Mouse (Mus musculus) kidney, embryonic 15.5 days (tissue): ENCODE data around the gene Zfp985. TPM values are rescaled to one million over a fixed set of nuclear protein-coding genes. Genes with fewer than 3 reads are reported as not detected.
"Not testable (repeated sequence)": the region's sequence is repeated elsewhere in the genome, so short reads cannot be mapped to it uniquely, and the experiment has no call there.

Experiments
- ATAC-seq: fragments of 200-750 bp; cut with Nextera tagmentation; replicated peaks from 2 replicates; pipeline ENCODE4 v1.8.0; 2017; ENCODE audit warnings: moderate TSS enrichment; ENCODE audit not compliant: low FRiP score
- H3K27ac ChIP-seq: fragments of 300-500 bp; sonication (generic); 2 replicates; pipeline ENCODE4 v1.5.1; 2015; ENCODE audit warnings: mild to moderate bottlenecking, inconsistent platforms
- H3K27me3 ChIP-seq: fragments of 300-500 bp; sonication (generic); 2 replicates; pipeline ENCODE4 v1.6.1; 2015; ENCODE audit warnings: inconsistent platforms
- H3K36me3 ChIP-seq: fragments of 300-500 bp; sonication (generic); 2 replicates; pipeline ENCODE4 v1.6.1; 2015; ENCODE audit warnings: inconsistent platforms
- H3K4me1 ChIP-seq: fragments of 300-500 bp; sonication (generic); 2 replicates; pipeline ENCODE4 v1.6.1; 2015; ENCODE audit warnings: inconsistent platforms
- H3K4me2 ChIP-seq: fragments of 300-500 bp; sonication (generic); 2 replicates; pipeline ENCODE4 v1.6.1; 2015; ENCODE audit warnings: moderate library complexity, mild to moderate bottlenecking, inconsistent platforms
- H3K4me3 ChIP-seq: fragments of 300-500 bp; sonication (generic); replicated peaks from 2 replicates; pipeline ENCODE4 v1.5.1; 2015; ENCODE audit warnings: mild to moderate bottlenecking, inconsistent platforms
- H3K9ac ChIP-seq: fragments of 300-500 bp; sonication (generic); 2 replicates; pipeline ENCODE4 v1.6.1; 2015; ENCODE audit warnings: mild to moderate bottlenecking, inconsistent platforms
- H3K9me3 ChIP-seq: fragments of 300-500 bp; sonication (generic); replicated peaks from 2 replicates; pipeline ENCODE4 v1.6.1; 2016; ENCODE audit warnings: inconsistent platforms
- WGBS: fragments of 180-500 bp; shearing (Covaris S2); methylation state at CpG from one replicate; pipeline ENCODE4 v1.1.7; 2015; ENCODE audit warnings: mixed read lengths; 5-methylcytosine and 5-hydroxymethylcytosine counted together
- polyA plus RNA-seq: library from polyadenylated mRNA; unstranded; fragments of >200 nt; fragmentation: Nextera tagmentation; extraction: Ambion mirVana; gene quantifications from 2 replicates; pipeline ENCODE4 v1.2.1, GENCODE M21; 2015

The Zfp985 gene
- polyA plus RNA-seq, 1 experiment from 2014 or later = 0.30 TPM

- not testable (repeated sequence) for H3K4me1 ChIP-seq, H3K36me3 ChIP-seq, H3K27ac ChIP-seq, H3K4me3 ChIP-seq, ATAC-seq, H3K4me2 ChIP-seq, H3K27me3 ChIP-seq, H3K9me3 ChIP-seq, H3K9ac ChIP-seq
- WGBS = 47% methylated on average over 1 of the region's 1 CpGs
These were observed 6.0 kb downstream of the Zfp985 start for GRCm38 (mm10) chr4:147559096-147559495.

DNA sequence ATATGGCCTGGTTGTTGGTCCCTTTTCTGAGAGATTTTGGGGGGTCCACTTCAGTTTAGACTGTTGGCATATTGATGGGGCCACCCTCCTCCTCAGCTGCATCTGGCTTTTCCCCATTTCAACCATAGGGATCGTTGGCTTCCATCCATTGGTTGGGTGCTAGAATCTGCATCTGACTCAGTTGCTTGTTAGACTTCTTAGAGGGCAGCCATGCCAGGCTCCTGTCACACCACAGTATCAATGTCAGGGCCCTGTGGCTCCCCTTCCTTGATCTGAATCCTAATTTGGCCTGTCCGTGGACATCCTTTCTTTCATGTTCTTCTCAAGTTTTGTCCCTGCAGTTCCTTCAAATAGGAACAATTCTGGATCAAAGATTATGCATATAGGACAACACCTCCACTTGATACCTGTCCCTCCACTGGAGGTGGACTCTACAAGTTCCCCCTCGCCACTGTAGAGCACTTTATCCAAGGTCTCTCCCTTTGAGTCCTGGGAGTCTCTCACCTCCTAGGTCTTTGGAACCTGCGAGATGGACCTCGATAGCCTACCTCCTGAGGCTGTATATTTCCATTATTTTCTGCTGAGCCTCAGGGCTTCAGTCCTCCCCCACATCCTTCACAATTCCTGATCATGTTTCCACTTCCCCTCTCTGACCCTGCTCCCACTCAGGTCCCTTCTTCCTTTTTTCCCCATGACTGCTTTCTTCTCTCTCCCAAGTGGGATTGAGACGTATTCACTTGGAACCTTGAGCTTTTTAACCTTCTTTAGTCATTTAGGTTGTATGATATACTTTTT lies 12.5 kb downstream of the Zfp985 start:
- Histone ChIP-seq H3K4me2 (no peak overlapping the region), H3K27ac (no peak overlapping the region), H3K4me3 (no peak overlapping the region), H3K9me3 (peaks cover 9% of the 10 kb centered on the region; the same call in 1 of the 2 replicates), H3K36me3 (no peaks in the 10 kb centered on the region), H3K9ac (no peak overlapping the region), H3K4me1 (no peaks in the 10 kb centered on the region), H3K27me3 (no peaks in the 10 kb centered on the region)
- WGBS = 70% methylated on average over 6 of the region's 6 CpGs
- ATAC-seq = no peak

DNA sequence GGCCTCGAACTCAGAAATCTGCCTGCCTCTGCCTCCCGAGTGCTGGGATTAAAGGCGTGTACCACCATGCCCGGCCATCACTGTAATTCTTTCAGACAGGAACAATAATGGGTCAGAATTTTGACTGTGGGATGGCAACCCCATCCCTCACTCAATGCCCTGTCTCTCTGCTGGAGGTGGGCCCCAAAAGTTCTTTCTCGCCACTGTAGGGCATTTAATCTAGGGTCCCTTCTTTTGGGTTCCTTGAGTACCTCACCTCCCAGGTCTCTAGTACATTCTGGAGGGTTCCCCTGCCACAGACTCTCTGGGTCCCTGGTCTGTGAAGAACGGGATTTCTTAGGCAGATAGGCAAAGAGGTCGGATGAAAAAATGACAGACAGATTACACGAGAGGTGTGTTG lies 18.1 kb downstream of the Zfp985 start:
- H3K4me1 ChIP-seq, H3K36me3 ChIP-seq, H3K9ac ChIP-seq, H3K27ac ChIP-seq, H3K9me3 ChIP-seq, H3K4me2 ChIP-seq, ATAC-seq, H3K4me3 ChIP-seq, H3K27me3 ChIP-seq: not testable (repeated sequence)
- WGBS = 87% methylated on average over 8 of the region's 8 CpGs

GRCm38 (mm10) chr4:147579371-147579770 lies 26.3 kb downstream of the Zfp985 start:
- not testable (repeated sequence) for ATAC-seq, H3K4me3 ChIP-seq, H3K4me2 ChIP-seq, H3K27me3 ChIP-seq, H3K36me3 ChIP-seq, H3K4me1 ChIP-seq, H3K9ac ChIP-seq, H3K27ac ChIP-seq
- peaks cover 18% of the 10 kb centered on the region; the same call in 1 of the 2 replicates for H3K9me3 ChIP-seq
- WGBS = 93% methylated on average over 4 of the region's 4 CpGs

DNA sequence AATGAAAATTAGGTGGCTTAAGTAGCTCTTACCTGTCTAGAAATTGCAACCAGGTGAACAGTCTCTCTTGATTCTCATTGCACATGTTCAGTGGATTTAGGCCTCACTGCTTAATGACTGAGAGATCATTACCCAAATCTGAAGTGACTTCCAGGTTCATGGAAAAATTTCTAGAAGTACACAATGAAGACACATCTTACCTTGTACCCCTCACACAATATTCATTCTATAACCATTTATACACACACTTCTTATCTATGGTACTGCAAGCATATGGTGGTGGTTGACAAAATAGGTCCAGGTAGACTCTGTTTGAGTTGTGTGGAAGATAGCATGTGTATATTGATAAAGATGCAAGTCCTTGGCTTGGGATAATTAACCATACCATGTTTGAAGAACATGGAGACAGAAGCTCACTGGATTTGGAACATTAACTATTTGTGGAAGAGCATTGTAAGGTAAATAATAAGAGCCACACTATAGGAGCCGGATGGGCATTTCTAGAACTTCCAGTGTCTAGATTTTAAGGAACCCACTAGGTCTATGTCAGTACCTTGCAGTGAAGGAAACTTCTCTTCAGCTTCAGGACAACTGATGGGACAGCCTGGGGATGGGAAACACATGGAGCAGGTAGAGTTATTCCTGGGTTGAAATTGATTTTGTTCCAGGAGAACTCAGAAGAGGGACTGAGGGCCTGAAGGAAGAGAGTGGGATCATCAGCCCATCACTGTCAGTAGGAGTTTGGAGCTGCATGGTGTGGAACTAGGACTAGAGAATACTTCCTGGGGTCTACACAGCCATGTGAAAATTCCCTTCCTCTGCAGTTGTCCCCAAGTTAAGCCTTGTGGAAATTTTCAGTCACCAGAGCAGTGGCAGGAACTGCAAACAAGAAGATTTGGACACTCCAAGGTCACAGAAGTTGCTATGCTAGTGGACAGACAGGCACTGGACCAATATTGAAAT lies 33.7 kb downstream of the Zfp985 start:
- Histone ChIP-seq H3K4me3 (no peak overlapping the region), H3K27me3 (no peaks in the 10 kb centered on the region), H3K9ac (no peak overlapping the region), H3K36me3 (no peaks in the 10 kb centered on the region), H3K9me3 (peaks cover 28% of the 10 kb centered on the region), H3K4me1 (no peaks in the 10 kb centered on the region), H3K27ac (no peak overlapping the region), H3K4me2 (no peak overlapping the region)
- WGBS = 66% methylated on average over 1 of the region's 1 CpGs
- no peak for ATAC-seq

GRCm38 (mm10) chr4:147594630-147595029 lies 41.6 kb downstream of the Zfp985 start:
- 84% methylated on average over 3 of the region's 3 CpGs for WGBS
- not testable (repeated sequence) for H3K9me3 ChIP-seq, H3K36me3 ChIP-seq, H3K4me3 ChIP-seq, H3K9ac ChIP-seq, H3K27me3 ChIP-seq, H3K4me2 ChIP-seq, H3K27ac ChIP-seq, H3K4me1 ChIP-seq, ATAC-seq

GRCm38 (mm10) chr4:147597685-147598084 lies 44.6 kb downstream of the Zfp985 start:
- 56% methylated on average over 1 of the region's 1 CpGs for WGBS
- H3K4me2 ChIP-seq = no peak overlapping the region
- no peak overlapping the region for H3K4me3 ChIP-seq

GRCm38 (mm10) chr4:147598831-147599230 lies 45.8 kb downstream of the Zfp985 start:
- Histone ChIP-seq H3K9ac (no peak overlapping the region), H3K4me3 (no peak overlapping the region), H3K9me3 (peaks cover 8% of the 10 kb centered on the region; the same call in 1 of the 2 replicates), H3K36me3 (no peaks in the 10 kb centered on the region), H3K27ac (no peak overlapping the region), H3K4me1 (no peaks in the 10 kb centered on the region), H3K4me2 (no peak overlapping the region), H3K27me3 (no peaks in the 10 kb centered on the region)
- 67% methylated on average over 2 of the region's 2 CpGs for WGBS
- no peak for ATAC-seq

More at GRCm38 (mm10) chr4:147597685-147598084, 44.6 kb downstream of the Zfp985 start:
- no peaks in the 10 kb centered on the region for H3K36me3 ChIP-seq
- H3K9ac ChIP-seq = no peak overlapping the region
- no peaks in the 10 kb centered on the region for H3K27me3 ChIP-seq
- H3K27ac ChIP-seq = no peak overlapping the region
- ATAC-seq = no peak
- H3K9me3 ChIP-seq = peaks cover 8% of the 10 kb centered on the region; the same call in 1 of the 2 replicates
- H3K4me1 ChIP-seq = no peaks in the 10 kb centered on the region

DNA sequence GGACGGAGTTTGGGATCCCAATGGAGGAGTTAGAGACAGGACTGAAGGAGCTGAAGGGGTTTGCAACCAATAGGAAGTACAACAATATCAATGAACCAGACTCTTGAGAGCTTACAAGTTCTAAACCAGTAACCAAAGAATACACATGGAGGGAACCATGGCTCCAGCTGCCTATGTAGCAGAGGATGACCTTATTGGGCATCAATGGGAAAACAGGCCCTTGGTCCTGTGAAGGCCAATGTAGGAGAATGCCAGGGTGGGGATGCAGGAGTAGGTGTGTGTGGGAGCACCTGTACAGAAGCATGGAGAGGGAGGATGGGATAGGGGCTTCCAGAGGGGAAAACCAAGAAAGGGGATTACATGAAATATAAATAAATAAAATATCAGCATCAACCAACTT lies 48.8 kb downstream of the Zfp985 start:
- 52% methylated on average over 1 of the region's 1 CpGs for WGBS
- Histone ChIP-seq H3K4me3 (no peak overlapping the region), H3K27ac (no peak overlapping the region), H3K27me3 (no peaks in the 10 kb centered on the region), H3K4me1 (no peaks in the 10 kb centered on the region), H3K36me3 (no peaks in the 10 kb centered on the region), H3K9ac (no peak overlapping the region), H3K9me3 (no peaks in the 10 kb centered on the region), H3K4me2 (no peak overlapping the region)
- ATAC-seq = no peak

GRCm38 (mm10) chr4:147603806-147604205 lies 50.7 kb downstream of the Zfp985 start:
- WGBS = 81% methylated on average over 4 of the region's 4 CpGs
- H3K4me1 ChIP-seq = no peaks in the 10 kb centered on the region
- ATAC-seq = no peak

GRCm38 (mm10) chr4:147605521-147605920 lies 52.4 kb downstream of the Zfp985 start:
- no peak overlapping the region for H3K4me2 ChIP-seq
- H3K4me3 ChIP-seq = no peak overlapping the region
- no peak overlapping the region for H3K27ac ChIP-seq
- no peaks in the 10 kb centered on the region for H3K36me3 ChIP-seq
- ATAC-seq = no peak
- no peaks in the 10 kb centered on the region for H3K9me3 ChIP-seq
- H3K9ac ChIP-seq = no peak overlapping the region
- 81% methylated on average over 4 of the region's 4 CpGs for WGBS
- no peaks in the 10 kb centered on the region for H3K4me1 ChIP-seq
- H3K27me3 ChIP-seq = no peaks in the 10 kb centered on the region

More at GRCm38 (mm10) chr4:147603806-147604205, 50.7 kb downstream of the Zfp985 start:
- Histone ChIP-seq H3K4me3 (no peak overlapping the region), H3K4me2 (no peak overlapping the region), H3K27ac (no peak overlapping the region), H3K36me3 (no peaks in the 10 kb centered on the region), H3K9me3 (no peaks in the 10 kb centered on the region), H3K9ac (no peak overlapping the region), H3K27me3 (no peaks in the 10 kb centered on the region)

- not testable (repeated sequence) for H3K36me3 ChIP-seq, H3K27me3 ChIP-seq, ATAC-seq, H3K4me3 ChIP-seq, H3K4me2 ChIP-seq, H3K9ac ChIP-seq, H3K27ac ChIP-seq, H3K9me3 ChIP-seq, H3K4me1 ChIP-seq
- whole genome bisulfite sequencing = 84% methylated on average over 6 of the region's 6 CpGs
These were observed 53.4 kb downstream of the Zfp985 start for GRCm38 (mm10) chr4:147606511-147606910.
